Mouse (Mus musculus) megakaryocyte-erythroid progenitor cell, adult 5 weeks (primary cell): ENCODE data around the gene Zmpste24. TPM values are rescaled to one million over a fixed set of nuclear protein-coding genes. Genes with fewer than 3 reads are reported as not detected.

Source experiments
- polyA plus RNA-seq: library from polyadenylated mRNA; stranded (reverse); fragments of >175 nt; gene quantifications from 2 replicates; pipeline ENCODE4 v1.2.3, GENCODE M21; 2012

The Zmpste24 gene
- polyA plus RNA-seq: 5.0 and 6.1 TPM in 2 replicates

GRCm38 (mm10) chr4:121097650-121098378 lies at the start of gene Zmpste24:
Gene Zmpste24 (minus strand): TSS chr4:121098241.

GRCm38 (mm10) chr4:121109126-121109525 lies 11.1 kb upstream of the Zmpste24 start, which contains the start of gene Tmco2:
Gene Tmco2 (minus strand): TSS chr4:121109226.

GRCm38 (mm10) chr4:121039331-121040115 lies 58.5 kb downstream of the Zmpste24 start, which contains the start of gene Col9a2:
Gene Col9a2 (plus strand): TSS chr4:121039385.

GRCm38 (mm10) chr4:121016928-121017657 lies 80.9 kb downstream of the Zmpste24 start, which contains the start of gene Smap2:
Gene Smap2 (minus strand): TSS chr4:121017247.

Other genes with a start within 250 kb of the Zmpste24 start
- 0.13 and 0.76 TPM in 2 replicates for gene Rims3, start 243.4 kb downstream of the Zmpste24 start, polyA plus RNA-seq
- 4.7 and 5.9 TPM in 2 replicates for gene Exo5, start 173.2 kb downstream of the Zmpste24 start, polyA plus RNA-seq
- gene Zfp69, start 146.5 kb downstream of the Zmpste24 start, polyA plus RNA-seq: 3.5 and 3.6 TPM in 2 replicates
- gene Smap2, start 81.0 kb downstream of the Zmpste24 start, polyA plus RNA-seq: 32.3 and 39.6 TPM in 2 replicates
- gene Col9a2, start 58.9 kb downstream of the Zmpste24 start, polyA plus RNA-seq: not detected in 2 replicates
- not detected in 2 replicates for gene Tmco2, start 11.0 kb upstream of the Zmpste24 start, polyA plus RNA-seq
- gene Rlf, start 116.8 kb upstream of the Zmpste24 start, polyA plus RNA-seq: 1.8 and 3.2 TPM in 2 replicates
- gene Gm12888, start 226.7 kb upstream of the Zmpste24 start, polyA plus RNA-seq: not detected in 2 replicates